Mouse (Mus musculus) liver, embryonic 12.5 days (tissue): ENCODE data around the gene Mpzl3. TPM values are rescaled to one million over a fixed set of nuclear protein-coding genes. Genes with fewer than 3 reads are reported as not detected.

ENCODE experiments used
- ATAC-seq: fragments of 200-750 bp; cut with Nextera tagmentation; 2 replicates; pipeline ENCODE4 v1.8.0; 2017; ENCODE audit warnings: moderate number of reproducible peaks, mild to moderate bottlenecking, moderate library complexity
- H3K27ac ChIP-seq: fragments of 300-500 bp; sonication (generic); 2 replicates; pipeline ENCODE4 v1.5.1; 2016; ENCODE audit warnings: mild to moderate bottlenecking
- H3K27me3 ChIP-seq: fragments of 300-500 bp; sonication (generic); replicated peaks from 2 replicates; pipeline ENCODE4 v1.6.1; 2016; ENCODE audit warnings: mild to moderate bottlenecking, moderate library complexity
- H3K36me3 ChIP-seq: fragments of 300-500 bp; sonication (generic); 2 replicates; pipeline ENCODE4 v1.6.1; 2016; ENCODE audit warnings: mild to moderate bottlenecking, moderate library complexity
- H3K4me1 ChIP-seq: fragments of 300-500 bp; sonication (generic); 2 replicates; pipeline ENCODE4 v1.6.1; 2016
- H3K4me2 ChIP-seq: fragments of 300-500 bp; sonication (generic); 2 replicates; pipeline ENCODE4 v1.6.1; 2016; ENCODE audit warnings: mild to moderate bottlenecking, moderate library complexity
- H3K4me3 ChIP-seq: fragments of 300-500 bp; sonication (generic); 2 replicates; pipeline ENCODE4 v1.5.1; 2016; ENCODE audit warnings: mild to moderate bottlenecking, moderate library complexity
- H3K9ac ChIP-seq: fragments of 300-500 bp; sonication (generic); 2 replicates; pipeline ENCODE4 v1.6.1; 2016; ENCODE audit warnings: mild to moderate bottlenecking, moderate library complexity
- H3K9me3 ChIP-seq: fragments of 300-500 bp; sonication (generic); replicated peaks from 2 replicates; pipeline ENCODE4 v1.6.1; 2016; ENCODE audit warnings: mild to moderate bottlenecking, moderate library complexity
- WGBS: fragments of 180-500 bp; shearing (Covaris S2); methylation state at CpG from one replicate; pipeline ENCODE4 v1.1.7; 2016; ENCODE audit not compliant: insufficient replicate concordance; 5-methylcytosine and 5-hydroxymethylcytosine counted together
- polyA plus RNA-seq: library from polyadenylated mRNA; unstranded; fragments of >200 nt; fragmentation: Nextera tagmentation; extraction: Ambion mirVana; gene quantifications from 2 replicates; pipeline ENCODE4 v1.2.1, GENCODE M21; 2016

Gene Mpzl3
- 0.63 and 1.1 TPM in 2 replicates for polyA plus RNA-seq

- Histone ChIP-seq H3K27me3 (peaks cover 46% of the 10 kb centered on the region), H3K4me2 (peak within 1 kb of the TSS; percentile 71), H3K9ac (peak within 1 kb of the TSS; percentile 35; the same call in 1 of the 2 replicates), H3K4me1 (no peaks in the 10 kb centered on the region; the same call in 1 of the 2 replicates), H3K36me3 (no peaks in the 10 kb centered on the region), H3K9me3 (no peaks in the 10 kb centered on the region), H3K4me3 (peak within 1 kb of the TSS; percentile 62), H3K27ac (peak within 1 kb of the TSS; percentile 78)
- peak; percentile 46; the same call in 1 of the 2 replicates for ATAC-seq
- 2% methylated on average over 33 of the region's 33 CpGs for WGBS
Measured at GRCm38 (mm10) chr9:45055082-45055713, at the start of gene Mpzl3. Gene Mpzl3 (plus strand): TSS chr9:45055186.

DNA sequence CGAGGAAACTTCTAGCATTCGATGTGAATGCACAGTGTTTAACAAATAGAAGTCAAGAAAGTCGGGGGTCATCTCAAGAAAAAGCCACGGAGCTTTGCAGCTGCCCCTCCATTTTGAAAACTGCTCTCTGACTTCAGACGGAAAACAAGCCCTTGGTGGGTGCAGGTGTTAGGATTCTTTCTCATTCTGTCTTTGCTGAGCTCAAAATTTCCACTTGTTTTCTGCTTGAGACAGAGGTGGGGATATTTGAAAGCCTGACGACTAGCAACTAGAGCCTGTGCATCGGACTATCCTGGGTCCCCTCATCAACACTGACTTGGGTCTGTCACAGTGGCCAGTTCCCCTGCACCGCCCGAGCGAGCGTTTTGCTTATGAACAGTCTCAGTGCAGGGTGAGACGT lies 47.6 kb upstream of the Mpzl3 start:
- Histone ChIP-seq H3K27me3 (peaks cover 31% of the 10 kb centered on the region; the same call in 1 of the 2 replicates), H3K27ac (no peak overlapping the region), H3K9ac (no peak overlapping the region), H3K36me3 (no peaks in the 10 kb centered on the region), H3K4me2 (no peak overlapping the region), H3K9me3 (no peaks in the 10 kb centered on the region), H3K4me1 (no peaks in the 10 kb centered on the region), H3K4me3 (no peak overlapping the region)
- no peak for ATAC-seq
- 62% methylated on average over 12 of the region's 12 CpGs for WGBS

DNA sequence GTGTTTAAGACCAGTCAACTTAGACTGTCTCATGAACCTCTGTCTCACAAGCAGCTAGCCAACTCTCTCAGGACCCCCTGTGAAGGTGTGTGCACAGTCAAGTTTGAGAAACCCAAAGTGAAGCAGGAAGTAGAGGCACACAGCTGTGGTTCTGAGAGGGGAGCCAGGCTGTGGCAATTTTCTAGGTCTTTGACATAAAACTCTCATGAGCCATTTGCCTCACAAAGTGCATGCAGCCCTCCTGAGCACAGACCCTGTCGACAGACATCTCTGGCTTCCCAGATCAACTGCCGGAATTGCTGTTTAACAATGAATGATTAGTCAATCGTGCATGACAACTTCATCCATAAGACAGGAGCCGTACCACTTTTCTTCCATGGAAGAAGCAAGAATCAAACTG lies 46.6 kb upstream of the Mpzl3 start:
- H3K9me3 ChIP-seq = no peaks in the 10 kb centered on the region
- no peak overlapping the region for H3K4me3 ChIP-seq
- H3K27ac ChIP-seq = no peak overlapping the region
- 73% methylated on average over 4 of the region's 4 CpGs for WGBS
- H3K4me2 ChIP-seq = no peak overlapping the region
- H3K27me3 ChIP-seq = peaks cover 30% of the 10 kb centered on the region; the same call in 1 of the 2 replicates
- no peak for ATAC-seq
- H3K36me3 ChIP-seq = no peaks in the 10 kb centered on the region
- no peak overlapping the region for H3K9ac ChIP-seq
- no peaks in the 10 kb centered on the region for H3K4me1 ChIP-seq

- WGBS = 74% methylated on average over 19 of the region's 19 CpGs
- H3K4me3 ChIP-seq = no peak within 1 kb of the TSS
Measured at GRCm38 (mm10) chr9:45009180-45010078, 45.6 kb upstream of the Mpzl3 start, which contains the start of gene Cd3e. Gene Cd3e (minus strand): TSS chr9:45009627.

GRCm38 (mm10) chr9:45010461-45010860 lies 44.5 kb upstream of the Mpzl3 start:
- H3K4me3 ChIP-seq = no peak overlapping the region
- H3K9ac ChIP-seq = no peak overlapping the region
- H3K36me3 ChIP-seq = no peaks in the 10 kb centered on the region
- no peak for ATAC-seq
- peaks cover 23% of the 10 kb centered on the region; the same call in 1 of the 2 replicates for H3K27me3 ChIP-seq
- no peaks in the 10 kb centered on the region for H3K9me3 ChIP-seq
- H3K27ac ChIP-seq = no peak overlapping the region
- H3K4me2 ChIP-seq = no peak overlapping the region
- no peaks in the 10 kb centered on the region for H3K4me1 ChIP-seq
- 45% methylated on average over 4 of the region's 4 CpGs for WGBS

More at GRCm38 (mm10) chr9:45009180-45010078, 45.6 kb upstream of the Mpzl3 start, which contains the start of gene Cd3e:
- ATAC-seq = no peak
- no peak within 1 kb of the TSS for H3K27ac ChIP-seq
- H3K4me1 ChIP-seq = no peaks in the 10 kb centered on the region
- H3K36me3 ChIP-seq = no peaks in the 10 kb centered on the region
- no peaks in the 10 kb centered on the region for H3K9me3 ChIP-seq
- no peak within 1 kb of the TSS for H3K4me2 ChIP-seq
- H3K27me3 ChIP-seq = peaks cover 25% of the 10 kb centered on the region; the same call in 1 of the 2 replicates
- no peak within 1 kb of the TSS for H3K9ac ChIP-seq

DNA sequence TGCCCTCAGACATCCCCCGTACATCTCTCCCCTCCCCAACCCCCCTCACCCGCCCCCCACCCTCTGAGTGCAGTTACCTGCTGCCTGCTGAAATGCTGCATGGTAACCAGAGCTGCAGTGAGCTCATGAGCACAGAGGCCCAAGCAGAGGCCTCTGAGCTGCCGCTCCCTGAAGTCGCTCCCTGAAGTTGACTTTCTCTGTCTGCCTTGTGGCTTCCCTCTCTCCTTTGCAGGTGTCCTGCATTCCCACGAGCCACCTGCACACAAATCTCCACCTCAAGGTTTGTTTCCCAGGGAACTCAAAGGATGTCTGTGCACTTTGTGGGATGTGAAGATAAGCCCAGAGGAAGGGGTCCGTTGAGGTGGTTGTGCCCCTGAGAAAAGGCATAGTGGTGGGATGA lies 43.7 kb upstream of the Mpzl3 start:
- no peaks in the 10 kb centered on the region for H3K9me3 ChIP-seq

GRCm38 (mm10) chr9:45014879-45015278 lies 40.1 kb upstream of the Mpzl3 start:
- no peak overlapping the region for H3K27ac ChIP-seq
- no peak overlapping the region for H3K9ac ChIP-seq
- no peaks in the 10 kb centered on the region for H3K9me3 ChIP-seq
- WGBS = 32% methylated on average over 2 of the region's 2 CpGs
- H3K36me3 ChIP-seq = no peaks in the 10 kb centered on the region
- no peak for ATAC-seq
- H3K4me2 ChIP-seq = no peak overlapping the region
- no peaks in the 10 kb centered on the region for H3K4me1 ChIP-seq
- peaks cover 16% of the 10 kb centered on the region; the same call in 1 of the 2 replicates for H3K27me3 ChIP-seq
- H3K4me3 ChIP-seq = no peak overlapping the region

More for the DNA sequence above, 43.7 kb upstream of the Mpzl3 start:
- 28% methylated on average over 6 of the region's 6 CpGs for WGBS
- Histone ChIP-seq H3K27me3 (peaks cover 23% of the 10 kb centered on the region; the same call in 1 of the 2 replicates), H3K27ac (no peak overlapping the region), H3K9ac (no peak overlapping the region), H3K4me3 (no peak overlapping the region), H3K4me1 (no peaks in the 10 kb centered on the region), H3K36me3 (no peaks in the 10 kb centered on the region), H3K4me2 (no peak overlapping the region)
- no peak for ATAC-seq

DNA sequence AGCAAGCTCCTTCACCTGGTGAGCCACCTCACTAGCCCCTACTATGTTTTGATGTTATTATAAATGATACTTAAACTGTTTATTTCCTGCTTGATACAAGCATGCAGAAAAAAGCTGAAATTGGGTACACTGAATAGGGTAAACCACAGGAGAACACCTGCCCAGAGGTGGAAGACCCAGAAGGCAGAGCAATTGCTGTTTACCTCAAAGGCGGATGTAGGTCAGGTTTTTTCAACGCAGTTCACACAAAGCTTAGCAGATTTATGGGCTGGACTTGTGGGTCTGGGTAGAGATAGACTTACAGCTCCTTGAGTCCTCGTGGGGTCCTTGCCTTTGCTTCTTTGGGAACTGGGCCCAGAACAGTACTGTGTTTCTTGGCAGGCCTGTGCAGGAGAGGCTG lies 39.1 kb upstream of the Mpzl3 start:
- no peaks in the 10 kb centered on the region for H3K9me3 ChIP-seq
- H3K27ac ChIP-seq = no peak overlapping the region
- no peak overlapping the region for H3K9ac ChIP-seq
- no peak for ATAC-seq
- H3K27me3 ChIP-seq = peaks cover 12% of the 10 kb centered on the region; the same call in 1 of the 2 replicates
- no peak overlapping the region for H3K4me2 ChIP-seq
- no peaks in the 10 kb centered on the region for H3K4me1 ChIP-seq
- H3K36me3 ChIP-seq = no peaks in the 10 kb centered on the region
- WGBS = 55% methylated on average over 3 of the region's 3 CpGs
- H3K4me3 ChIP-seq = no peak overlapping the region

- H3K9ac ChIP-seq = no peak overlapping the region
- H3K4me2 ChIP-seq = no peak overlapping the region
- no peaks in the 10 kb centered on the region for H3K4me1 ChIP-seq
- H3K4me3 ChIP-seq = no peak overlapping the region
- no peaks in the 10 kb centered on the region for H3K36me3 ChIP-seq
- no peak for ATAC-seq
- no peak overlapping the region for H3K27ac ChIP-seq
- no peaks in the 10 kb centered on the region for H3K9me3 ChIP-seq
- WGBS = 77% methylated on average over 11 of the region's 11 CpGs
- H3K27me3 ChIP-seq = no peaks in the 10 kb centered on the region; the same call in 1 of the 2 replicates
Measured at GRCm38 (mm10) chr9:45018031-45018430, 37.0 kb upstream of the Mpzl3 start.

- 9% methylated on average over 3 of the region's 3 CpGs for WGBS
- no peaks in the 10 kb centered on the region for H3K4me1 ChIP-seq
- no peaks in the 10 kb centered on the region for H3K9me3 ChIP-seq
- no peak overlapping the region for H3K9ac ChIP-seq
- no peak for ATAC-seq
- no peaks in the 10 kb centered on the region for H3K36me3 ChIP-seq
- no peak overlapping the region for H3K4me3 ChIP-seq
- H3K4me2 ChIP-seq = no peak overlapping the region
- H3K27ac ChIP-seq = no peak overlapping the region
- peaks cover 30% of the 10 kb centered on the region for H3K27me3 ChIP-seq
Measured at GRCm38 (mm10) chr9:45022800-45023199, 32.2 kb upstream of the Mpzl3 start.

DNA sequence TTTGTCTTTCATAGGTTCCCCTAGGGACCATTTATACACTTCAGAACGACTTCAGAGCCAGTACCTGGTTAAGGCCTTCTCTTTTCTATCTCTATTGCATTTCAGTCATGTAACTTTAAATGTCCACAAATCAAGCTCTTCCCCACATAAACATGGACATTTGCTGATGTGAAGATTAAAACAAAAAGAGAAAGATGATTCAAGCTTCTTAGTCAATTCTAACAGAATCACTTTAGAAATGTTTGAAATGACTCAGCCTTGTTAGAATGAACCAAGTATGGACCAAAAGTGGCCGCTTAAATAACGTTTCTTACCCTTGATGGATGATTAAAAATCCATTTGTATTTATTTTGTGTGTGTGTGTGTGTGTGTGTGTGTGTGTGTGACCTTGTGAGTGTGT lies 31.3 kb upstream of the Mpzl3 start:
- Histone ChIP-seq H3K9me3 (no peaks in the 10 kb centered on the region), H3K36me3 (no peaks in the 10 kb centered on the region), H3K9ac (no peak overlapping the region), H3K27me3 (peaks cover 38% of the 10 kb centered on the region), H3K27ac (no peak overlapping the region), H3K4me3 (no peak overlapping the region), H3K4me2 (no peak overlapping the region), H3K4me1 (no peaks in the 10 kb centered on the region)
- no peak for ATAC-seq
- 45% methylated on average over 3 of the region's 3 CpGs for WGBS

- peaks cover 44% of the 10 kb centered on the region for H3K27me3 ChIP-seq
- H3K9me3 ChIP-seq = no peaks in the 10 kb centered on the region
- no peak for ATAC-seq
- no peaks in the 10 kb centered on the region for H3K36me3 ChIP-seq
- H3K4me3 ChIP-seq = no peak overlapping the region
- H3K4me1 ChIP-seq = no peaks in the 10 kb centered on the region
- 73% methylated on average over 2 of the region's 2 CpGs for WGBS
- no peak overlapping the region for H3K27ac ChIP-seq
- no peak overlapping the region for H3K9ac ChIP-seq
- H3K4me2 ChIP-seq = no peak overlapping the region
Measured at GRCm38 (mm10) chr9:45024187-45024586, 30.8 kb upstream of the Mpzl3 start.
